Mouse (Mus musculus): Measurements from ENCODE around the gene 2210407C18Rik. TPM values are rescaled to one million over a fixed set of nuclear protein-coding genes. Genes with fewer than 3 reads are reported as not detected.
A peak's percentile ranks its signal among the peaks of the same experiment; 100 is the strongest.

Gene 2210407C18Rik
- total RNA-seq, 2 experiments from 2014 or later, result not detected

- no peak for DNase-seq
These were observed 13.8 kb downstream of the 2210407C18Rik start for GRCm38 (mm10) chr11:58602062-58602461.

- no peak for DNase-seq
These were observed 18.0 kb downstream of the 2210407C18Rik start for GRCm38 (mm10) chr11:58597837-58598236.

GRCm38 (mm10) chr11:58594814-58595213 lies 21.1 kb downstream of the 2210407C18Rik start, which contains the start of gene Olfr324:
TSS of gene Olfr324 (plus strand) at chr11:58595114.
- DNase-seq, result no peak

GRCm38 (mm10) chr11:58588620-58589250 lies 27.1 kb downstream of the 2210407C18Rik start:
- DNase-seq, result no peak

GRCm38 (mm10) chr11:58587898-58588348 lies 28.0 kb downstream of the 2210407C18Rik start:
- DNase-seq, result peak; percentile 36 to 60

- DNase-seq, result no peak
These were observed 37.2 kb downstream of the 2210407C18Rik start for GRCm38 (mm10) chr11:58578636-58579035.

- no peak for DNase-seq
These were observed 38.4 kb downstream of the 2210407C18Rik start, which contains the start of gene Olfr325 for GRCm38 (mm10) chr11:58577430-58577829. TSS of gene Olfr325 (plus strand) at chr11:58577730.

GRCm38 (mm10) chr11:58570405-58570804 lies 45.5 kb downstream of the 2210407C18Rik start, which contains the start of gene Olfr224:
TSS of gene Olfr224 (minus strand) at chr11:58570553.
- no peak for DNase-seq

Other genes with a start within 250 kb of the 2210407C18Rik start
- gene Lypd8, start 237.0 kb downstream of the 2210407C18Rik start, total RNA-seq (2021), result not detected
- gene 1810065E05Rik, start 195.0 kb downstream of the 2210407C18Rik start, total RNA-seq (2021), result not detected
- gene Gm12253, start 183.5 kb downstream of the 2210407C18Rik start, total RNA-seq (2021), result not detected
- not detected for gene Lypd9, start 163.2 kb downstream of the 2210407C18Rik start, total RNA-seq (2021)
- not detected for gene Olfr30, start 153.8 kb downstream of the 2210407C18Rik start, total RNA-seq (2021)
- not detected for gene Olfr332, start 123.5 kb downstream of the 2210407C18Rik start, total RNA-seq (2021)
- gene Olfr331, start 113.5 kb downstream of the 2210407C18Rik start, total RNA-seq (2021), result not detected
- under 1 TPM in 1 of 2 experiments, not detected in 1; 0.33 TPM for gene Olfr330, start 81.2 kb downstream of the 2210407C18Rik start, total RNA-seq (2021)
- gene Olfr329-ps, start 69.7 kb downstream of the 2210407C18Rik start, total RNA-seq (2021), result 1 to 10 TPM in 1 of 2 experiments, not detected in 1; 1.2 TPM
- under 1 TPM; 0.17 to 0.26 TPM for gene Olfr328, start 60.4 kb downstream of the 2210407C18Rik start, total RNA-seq (2021)
- not detected for gene Olfr224, start 45.5 kb downstream of the 2210407C18Rik start, total RNA-seq (2021)
- gene Olfr325, start 38.3 kb downstream of the 2210407C18Rik start, total RNA-seq (2021), result not detected
- gene Olfr324, start 21.0 kb downstream of the 2210407C18Rik start, total RNA-seq (2021), result not detected
- gene Olfr323, start 14.4 kb upstream of the 2210407C18Rik start, total RNA-seq (2021), result not detected
- gene Trim58, start 24.4 kb upstream of the 2210407C18Rik start, total RNA-seq (2021), result not detected
- not detected for gene Olfr322, start 42.7 kb upstream of the 2210407C18Rik start, total RNA-seq (2021)
- not detected for gene Olfr320, start 65.0 kb upstream of the 2210407C18Rik start, total RNA-seq (2021)
- gene Olfr319, start 83.1 kb upstream of the 2210407C18Rik start, total RNA-seq (2021), result not detected
- not detected for gene Olfr318, start 107.9 kb upstream of the 2210407C18Rik start, total RNA-seq (2021)
- gene Olfr317, start 123.1 kb upstream of the 2210407C18Rik start, total RNA-seq (2021), result not detected
- gene Olfr316, start 136.7 kb upstream of the 2210407C18Rik start, total RNA-seq (2021), result not detected
- gene Olfr315, start 157.1 kb upstream of the 2210407C18Rik start, total RNA-seq (2021), result not detected
- not detected for gene Olfr314, start 166.9 kb upstream of the 2210407C18Rik start, total RNA-seq (2021)
- gene Fam183b, start 185.9 kb upstream of the 2210407C18Rik start, total RNA-seq (2021), result 1 to 10 TPM; 1.4 to 2.4 TPM
- not detected for gene Olfr313, start 198.9 kb upstream of the 2210407C18Rik start, total RNA-seq (2021)
- gene Olfr312, start 213.2 kb upstream of the 2210407C18Rik start, total RNA-seq (2021), result not detected
- gene Olfr311, start 223.2 kb upstream of the 2210407C18Rik start, total RNA-seq (2021), result not detected
- 1 to 10 TPM; 3.3 to 3.6 TPM for gene Gm12258, start 231.1 kb upstream of the 2210407C18Rik start, total RNA-seq (2021)

Measured in adrenal gland, postnatal 36 days (tissue).